Mouse (Mus musculus) spleen, embryonic (tissue): ENCODE data around the gene Ophn1.

Experiments used
- CTCF ChIA-PET: fragments of 350-600 bp; sonication (Branson Sonifier 250); formaldehyde crosslinking; loops from one replicate; lab custom pipeline; 2022; lab: Charles Lee

The Ophn1 gene

GRCm38 (mm10) chrX:98890406-98891116 lies at the start of gene Ophn1:
Gene Ophn1, minus strand, starts transcription at chrX:98891025.
- CTCF ChIA-PET: no interaction called here

GRCm38 (mm10) chrX:98937555-98938294 lies 46.9 kb upstream of the Ophn1 start:
- CTCF ChIA-PET: no interaction called here

GRCm38 (mm10) chrX:98936707-98937554 lies 46.1 kb upstream of the Ophn1 start:
- CTCF ChIA-PET: no interaction called here

DNA sequence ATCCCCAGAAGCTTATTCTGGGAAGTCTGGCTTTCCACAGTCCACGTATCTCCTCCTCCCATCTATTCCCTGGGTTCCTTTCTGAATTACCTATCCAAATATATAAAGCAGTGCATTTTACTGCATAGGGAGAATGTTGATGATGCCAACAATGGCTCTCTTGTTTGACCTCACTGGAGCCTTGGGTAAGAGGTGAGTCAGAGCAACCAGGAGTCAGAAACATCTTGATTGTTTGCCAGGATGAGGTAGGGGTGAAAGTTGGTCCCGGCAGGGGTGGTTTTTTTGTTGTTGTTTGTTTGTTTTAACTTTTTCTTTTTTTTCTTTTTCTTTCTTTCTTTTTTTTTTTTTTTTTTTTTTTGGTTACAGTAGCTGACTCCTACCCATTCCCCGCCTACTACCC lies 45.3 kb upstream of the Ophn1 start, which contains the start of gene Yipf6:
Gene Yipf6, plus strand, starts transcription at position 216 of the 400 bp plus-strand sequence.
- CTCF ChIA-PET: no interaction called here

- CTCF ChIA-PET: no interaction called here
Measured at GRCm38 (mm10) chrX:98919423-98919822, 28.6 kb upstream of the Ophn1 start.

- CTCF ChIA-PET: no interaction called here
Measured at GRCm38 (mm10) chrX:98908910-98909309, 18.1 kb upstream of the Ophn1 start.

- CTCF ChIA-PET: no interaction called here
Measured at GRCm38 (mm10) chrX:98904226-98904625, 13.4 kb upstream of the Ophn1 start.

DNA sequence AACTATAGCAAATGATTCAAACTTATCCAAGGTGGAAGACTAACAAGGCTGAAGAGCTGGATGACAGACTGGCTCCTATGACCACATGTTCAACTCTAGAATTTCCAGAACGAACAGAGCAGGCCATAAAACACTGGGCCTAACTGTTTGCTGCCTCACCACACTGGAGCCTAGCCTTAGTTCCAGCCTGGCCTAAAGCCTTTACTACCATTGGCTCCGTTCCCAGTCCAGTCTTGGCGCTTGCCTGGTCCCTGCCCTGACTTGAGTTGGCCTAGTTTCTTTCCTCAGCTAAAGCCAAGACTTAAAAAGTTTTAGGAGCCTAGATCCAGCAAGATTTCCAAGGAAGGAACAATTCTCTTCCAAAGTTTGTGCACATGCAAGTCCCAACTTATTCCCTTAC lies 7.5 kb upstream of the Ophn1 start:
- CTCF ChIA-PET: no interaction called here

- CTCF ChIA-PET: interaction anchor here (0.6 kb wide), 1 partner anchor 26 kb away, joined by 3 read pairs; no protein-coding TSS in a partner anchor
Measured at GRCm38 (mm10) chrX:98890072-98890405, 786 bp downstream of the Ophn1 start.

DNA sequence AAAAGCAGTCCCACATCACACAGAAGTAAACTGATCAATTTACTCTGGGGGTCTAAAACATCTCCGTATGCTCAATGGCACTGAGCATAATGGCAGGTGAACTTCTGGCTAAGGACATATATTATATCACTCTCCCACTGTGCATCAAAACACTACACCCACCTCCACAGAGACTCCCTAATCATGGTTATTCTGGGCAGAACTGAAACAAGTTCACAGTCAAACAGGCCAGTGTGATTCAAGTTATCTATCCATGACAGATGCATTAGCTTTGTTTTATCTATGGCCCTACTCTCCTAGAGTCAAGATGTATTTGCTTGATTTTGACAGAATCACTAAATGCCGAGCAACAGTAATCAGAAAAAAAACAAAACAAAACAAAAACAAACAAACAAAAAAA lies 8.8 kb downstream of the Ophn1 start:
- CTCF ChIA-PET: no interaction called here

- CTCF ChIA-PET: no interaction called here
Measured at GRCm38 (mm10) chrX:98881085-98881484, 9.7 kb downstream of the Ophn1 start.

- CTCF ChIA-PET: no interaction called here
Measured at GRCm38 (mm10) chrX:98880314-98880713, 10.5 kb downstream of the Ophn1 start.

- CTCF ChIA-PET: no interaction called here
Measured at GRCm38 (mm10) chrX:98875144-98875543, 15.7 kb downstream of the Ophn1 start.

- CTCF ChIA-PET: no interaction called here
Measured at GRCm38 (mm10) chrX:98874086-98874485, 16.7 kb downstream of the Ophn1 start.

DNA sequence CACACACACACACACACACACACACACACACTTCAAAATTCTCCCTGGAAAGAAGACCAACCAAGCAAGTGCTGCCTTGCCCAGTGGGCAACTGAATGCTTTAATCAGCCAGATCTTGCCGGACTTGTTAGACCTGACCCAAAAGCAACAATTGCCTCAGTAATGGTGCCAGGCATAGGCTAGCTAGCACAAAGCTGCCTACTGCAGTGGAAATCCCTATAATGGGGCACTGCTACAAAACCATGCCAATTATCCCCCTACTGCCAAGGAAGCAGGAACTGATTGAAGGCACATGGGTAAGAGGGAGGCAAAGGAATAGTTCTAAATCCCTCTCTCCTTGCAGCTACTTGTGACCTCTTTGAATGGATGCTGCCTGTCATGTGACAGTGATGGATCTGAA lies 18.8 kb downstream of the Ophn1 start:
- CTCF ChIA-PET: no interaction called here

DNA sequence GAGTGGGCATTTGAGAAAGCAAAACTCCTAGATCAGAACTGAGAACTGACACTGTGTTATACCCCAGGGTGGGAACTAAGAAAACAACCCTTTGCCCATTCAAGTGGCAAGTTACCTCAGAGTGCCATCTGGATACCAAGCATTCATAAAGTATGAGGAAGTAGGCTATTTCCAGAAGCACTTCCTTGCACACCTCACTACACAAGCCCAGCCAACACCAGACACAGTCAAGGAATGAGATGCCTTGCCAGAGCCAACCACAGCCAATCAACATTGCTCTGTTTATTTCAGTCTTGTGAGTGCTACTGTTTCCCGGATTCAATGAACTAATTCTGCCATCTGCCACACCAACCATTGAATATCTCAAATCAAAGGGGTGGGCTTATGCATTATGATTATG lies 20.3 kb downstream of the Ophn1 start:
- CTCF ChIA-PET: no interaction called here

- CTCF ChIA-PET: no interaction called here
Measured at GRCm38 (mm10) chrX:98869735-98870134, 21.1 kb downstream of the Ophn1 start.

DNA sequence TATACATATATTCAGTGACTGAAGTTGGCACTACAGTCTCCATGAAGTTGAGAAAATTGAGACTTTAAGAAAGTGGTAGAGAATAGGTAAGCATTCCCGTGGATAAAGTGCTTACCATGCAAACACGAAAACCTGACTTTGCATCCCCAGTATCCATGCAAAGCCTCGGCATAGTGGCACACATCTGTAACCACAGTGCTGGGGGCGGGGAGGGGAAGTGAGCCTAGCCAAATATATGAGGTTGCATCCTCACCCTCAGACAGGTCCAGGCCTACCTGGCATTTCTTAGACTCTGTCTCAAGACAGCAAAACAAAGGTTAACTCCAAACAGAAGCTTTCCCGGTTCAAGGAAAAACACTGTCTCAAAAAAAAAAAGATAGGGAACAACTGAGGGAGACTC lies 21.7 kb downstream of the Ophn1 start:
- CTCF ChIA-PET: no interaction called here

GRCm38 (mm10) chrX:98860167-98860566 lies 30.7 kb downstream of the Ophn1 start:
- CTCF ChIA-PET: no interaction called here

- CTCF ChIA-PET: no interaction called here
Measured at GRCm38 (mm10) chrX:98856046-98856445, 34.8 kb downstream of the Ophn1 start.

DNA sequence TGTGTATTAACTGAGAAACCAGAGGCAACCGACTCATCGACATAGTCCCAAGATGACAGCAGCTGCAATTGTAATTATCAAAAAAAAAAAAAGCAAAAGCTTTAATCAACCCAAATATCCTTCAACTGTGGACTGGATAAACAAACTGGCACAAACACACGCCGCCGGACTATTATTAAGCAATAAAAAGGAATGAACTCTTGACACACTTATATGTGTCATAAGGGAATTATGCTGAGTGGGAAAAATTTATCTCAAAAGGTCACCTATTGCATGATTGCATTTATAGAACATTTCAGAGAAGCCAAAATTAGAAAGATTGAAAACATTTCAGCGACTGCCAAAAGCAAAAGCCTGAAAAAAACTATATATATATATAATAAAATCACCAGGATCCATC lies 40.0 kb downstream of the Ophn1 start:
- CTCF ChIA-PET: no interaction called here

DNA sequence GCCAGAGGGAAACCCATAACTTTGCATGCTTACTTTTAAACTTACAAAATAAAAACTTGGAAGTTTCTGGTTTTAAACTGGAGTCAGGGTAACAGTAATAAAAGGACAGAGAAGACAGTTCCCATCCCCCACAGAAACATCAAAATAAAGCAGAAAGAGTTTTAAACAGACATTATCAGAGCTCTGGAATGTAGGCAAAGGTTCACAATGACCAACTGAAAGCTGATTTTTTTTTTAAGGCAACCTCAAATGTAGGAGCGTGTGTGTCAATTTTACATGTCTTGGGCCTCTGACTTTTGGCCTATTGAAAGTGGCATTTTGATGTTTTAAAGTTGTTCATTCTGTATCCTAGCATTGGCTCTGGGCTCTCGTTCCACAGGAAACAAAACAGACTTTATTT lies 49.2 kb downstream of the Ophn1 start:
- CTCF ChIA-PET: no interaction called here
